8 mouse cellular contexts compared by ENCODE assay signal in the genomic region with DNA sequence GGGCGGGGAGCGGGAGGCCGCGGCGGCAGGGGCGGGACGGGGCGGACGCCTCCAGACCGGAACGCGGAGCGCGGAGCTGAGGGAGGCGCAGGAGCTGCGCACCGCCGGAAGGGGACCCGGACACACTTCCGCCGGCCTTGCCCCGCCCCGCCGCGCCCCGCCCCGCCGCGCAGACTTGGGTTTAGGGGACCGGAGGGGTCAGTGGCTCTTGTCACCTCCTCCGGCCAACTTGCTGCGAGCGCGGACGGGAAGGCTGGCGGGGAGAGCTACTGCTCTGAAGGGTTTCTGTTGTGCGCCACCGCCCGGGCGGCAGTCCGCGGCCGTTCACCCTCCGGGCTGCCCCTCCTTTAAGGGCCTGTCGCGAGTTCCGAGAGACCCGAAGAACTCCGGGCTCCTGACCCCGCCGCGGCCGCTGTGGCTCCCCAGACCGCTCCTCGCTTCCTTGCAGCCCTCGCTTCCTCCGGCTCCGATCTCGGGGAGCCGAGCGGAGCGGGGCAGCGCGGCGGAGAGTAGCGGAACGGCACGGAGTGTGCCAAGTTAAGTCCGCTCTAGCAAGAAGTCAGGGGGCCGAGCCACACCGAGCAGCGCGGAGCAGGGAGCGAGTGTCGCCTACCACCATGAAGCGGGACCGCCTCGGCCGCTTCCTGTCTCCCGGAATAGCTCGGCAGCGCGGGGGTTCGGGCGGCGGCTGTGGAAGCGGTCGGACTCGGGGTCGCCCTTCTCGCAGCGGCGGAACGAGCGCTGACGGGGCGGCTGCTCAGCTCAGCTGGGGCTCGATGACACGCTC. TPM values are rescaled to one million over a fixed set of nuclear protein-coding genes. Genes with fewer than 3 reads are reported as not detected.
DNase-seq lines count a peak whose midpoint lies in the region; ATAC-seq and TF ChIP-seq lines count a peak whose summit lies in the region.

A gene (plus strand): TSS at position 97 of the 787 bp plus-strand sequence.
A gene (minus strand): TSS at position 250 of the 787 bp plus-strand sequence.

- peak within 1 kb of the TSS; percentile 81 for H3K4me2 ChIP-seq in hindbrain, embryonic 16.5 days (ENCODE audit: low read length)

- H3K27ac ChIP-seq in gastrocnemius, adult 2 months: peak within 1 kb of the TSS; percentile 95
- peak within 1 kb of the TSS; percentile 92 for H3K27ac ChIP-seq in hindbrain, embryonic 16.5 days (ENCODE audit: low read depth, low read length)

- no peaks in the 10 kb centered on the region for H3K27me3 ChIP-seq in hindbrain, embryonic 16.5 days (replicated peaks; ENCODE audit: control insufficient read depth, insufficient read depth, low read length)
- H3K27me3 ChIP-seq in megakaryocyte, embryonic 14.5 days (replicated peaks): no peaks in the 10 kb centered on the region

- DNase-seq in cerebellum, postnatal 4 days (ENCODE audit: low spot score in 2 of 2): peak; percentile 79 to 86
- DNase-seq in gastrocnemius, adult 2 months: peak; percentile 93
- peak; percentile 58 to 68 for DNase-seq in left cerebral cortex, adult 8-10 months (ENCODE audit: low spot score in 2 of 2)
- DNase-seq in right cerebral cortex, postnatal 10 days (ENCODE audit: low spot score in 2 of 2): peak; percentile 84 to 92
- peak; percentile 84 for DNase-seq in urinary bladder, postnatal 25 days (ENCODE audit: low spot score)

- under 1% methylated on average over 63 of the region's 99 CpGs for WGBS in hindbrain, embryonic 16.5 days

- ATAC-seq in activated CD4-positive, CD25-positive, alpha-beta regulatory T cell, adult 4 months: peak; percentile 77
- peak; percentile 96 for ATAC-seq in hindbrain, embryonic 16.5 days

- peak within 1 kb of the TSS; percentile 99 for H3K9ac ChIP-seq in hindbrain, embryonic 16.5 days (ENCODE audit: low read depth, low read length)

- peaks cover 32% of the 10 kb centered on the region for H3K36me3 ChIP-seq in hindbrain, embryonic 16.5 days (ENCODE audit: control insufficient read depth, insufficient read depth, low read length)
- peaks cover 68% of the 10 kb centered on the region for H3K36me3 ChIP-seq in megakaryocyte, embryonic 14.5 days (replicated peaks; ENCODE audit: low read length)

- intact Hi-C loops in gastrocnemius, adult 2 months (cut with DNase I): no loop called here

- peaks cover 28% of the 10 kb centered on the region for H3K4me1 ChIP-seq in hindbrain, embryonic 16.5 days (ENCODE audit: control insufficient read depth, insufficient read depth, low read depth, low read length)
- peaks cover 51% of the 10 kb centered on the region for H3K4me1 ChIP-seq in megakaryocyte, embryonic 14.5 days

- peak within 1 kb of the TSS; percentile 85 for H3K4me3 ChIP-seq in gastrocnemius, adult 2 months
- H3K4me3 ChIP-seq in hindbrain, embryonic 16.5 days (ENCODE audit: low read length): peak within 1 kb of the TSS; percentile 98
- peak within 1 kb of the TSS; percentile 98 for H3K4me3 ChIP-seq in megakaryocyte, embryonic 14.5 days (replicated peaks)

- H3K9me3 ChIP-seq in hindbrain, embryonic 16.5 days (ENCODE audit: control insufficient read depth, low read length): no peaks in the 10 kb centered on the region
- no peaks in the 10 kb centered on the region for H3K9me3 ChIP-seq in megakaryocyte, embryonic 14.5 days

- TF ChIP-seq CTCF in gastrocnemius, adult 2 months (IDR thresholded peaks at IDR 0.05): peak; percentile 3

RNA-seq across cellular contexts. Expression of the first gene that starts in this region (rescaled TPM):
- 1 to 10 TPM; 3.6 to 4.7 TPM for polyA plus RNA-seq in activated CD4-positive, CD25-positive, alpha-beta regulatory T cell, adult 4 months (2017; shearing (Covaris generic))
- total RNA-seq in gastrocnemius, adult 2 months (2021): 1 to 10 TPM; 5.2 to 8.1 TPM
- 22.4 and 25.2 TPM in 2 replicates for polyA plus RNA-seq in hindbrain, embryonic 16.5 days (2015; fragmentation: Nextera tagmentation; extraction: Ambion mirVana)
- total RNA-seq in left cerebral cortex, adult 8-10 months (2022): 10 to 100 TPM; 20.0 to 25.7 (median 23.2) TPM
- 5.0 and 11.6 TPM in 2 replicates for polyA plus RNA-seq in megakaryocyte, embryonic 14.5 days (2012; ENCODE audit: insufficient read depth, low replicate concordance)

RNA-seq across cellular contexts. Expression of the second gene that starts in this region (rescaled TPM):
- 1 to 10 TPM; 7.1 to 7.2 TPM for polyA plus RNA-seq in activated CD4-positive, CD25-positive, alpha-beta regulatory T cell, adult 4 months (2017; shearing (Covaris generic))
- total RNA-seq in gastrocnemius, adult 2 months (2021): 10 to 100 TPM; 17.7 to 18.3 TPM
- polyA plus RNA-seq in hindbrain, embryonic 16.5 days (2015; fragmentation: Nextera tagmentation; extraction: Ambion mirVana): 61.4 and 63.2 TPM in 2 replicates
- total RNA-seq in left cerebral cortex, adult 8-10 months (2022): 10 to 100 TPM; 53.3 to 72.7 (median 58.6) TPM
- 49.9 and 179 TPM in 2 replicates for polyA plus RNA-seq in megakaryocyte, embryonic 14.5 days (2012; ENCODE audit: insufficient read depth, low replicate concordance)

Comparison
In these comparisons a context has a peak if more than half of its experiments do, and no peak if none do; other contexts are left out.
1. Peak in every context shown above with its lines: DNase-seq, ATAC-seq, H3K4me3 ChIP-seq and H3K27ac ChIP-seq.